Mouse (Mus musculus): ENCODE measurements around the gene Lcn4.

The Lcn4 gene

DNA sequence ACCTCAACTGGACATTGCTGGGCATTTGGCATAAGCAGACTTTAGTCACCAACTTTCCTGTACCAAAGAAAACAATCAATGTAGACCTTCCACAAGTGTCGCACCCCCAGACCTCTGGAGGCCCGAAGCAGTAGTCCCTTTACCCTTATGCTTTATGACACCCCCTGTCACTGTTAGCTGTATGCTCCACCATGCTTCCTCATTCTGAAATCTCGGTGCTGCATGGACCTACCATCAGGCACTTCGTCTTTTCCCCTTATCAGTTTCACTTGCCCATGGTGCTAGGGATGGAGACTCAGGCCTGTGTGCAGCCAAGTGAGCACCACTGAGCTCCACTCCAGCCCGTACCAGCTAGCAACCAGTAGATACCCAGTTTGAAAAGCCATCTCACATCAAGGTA is 33.0 kb downstream of the Lcn4 start:
- Histone ChIP-seq H3K4me3 (replicated peaks; ENCODE audit: low read length) (peak overlapping the region; percentile 100), H3K36me3 (ENCODE audit: insufficient read depth, low read length) (peaks cover 64% of the 10 kb centered on the region), H3K9me3 (ENCODE audit: low read length) (no peaks in the 10 kb centered on the region), H3K27me3 (ENCODE audit: insufficient read depth, low read length) (no peaks in the 10 kb centered on the region), H3K4me1 (replicated peaks; ENCODE audit: low read depth, low read length) (peaks cover 68% of the 10 kb centered on the region)
- TF ChIP-seq CTCF (conservative IDR thresholded peaks at IDR 0.05; ENCODE audit: low read length) (no peak), POU5F1 (IDR thresholded peaks at IDR 0.05; ENCODE audit: borderline replicate concordance, low read length) (no peak), NANOG (IDR thresholded peaks at IDR 0.05; ENCODE audit: borderline replicate concordance, low read length) (no peak)

DNA sequence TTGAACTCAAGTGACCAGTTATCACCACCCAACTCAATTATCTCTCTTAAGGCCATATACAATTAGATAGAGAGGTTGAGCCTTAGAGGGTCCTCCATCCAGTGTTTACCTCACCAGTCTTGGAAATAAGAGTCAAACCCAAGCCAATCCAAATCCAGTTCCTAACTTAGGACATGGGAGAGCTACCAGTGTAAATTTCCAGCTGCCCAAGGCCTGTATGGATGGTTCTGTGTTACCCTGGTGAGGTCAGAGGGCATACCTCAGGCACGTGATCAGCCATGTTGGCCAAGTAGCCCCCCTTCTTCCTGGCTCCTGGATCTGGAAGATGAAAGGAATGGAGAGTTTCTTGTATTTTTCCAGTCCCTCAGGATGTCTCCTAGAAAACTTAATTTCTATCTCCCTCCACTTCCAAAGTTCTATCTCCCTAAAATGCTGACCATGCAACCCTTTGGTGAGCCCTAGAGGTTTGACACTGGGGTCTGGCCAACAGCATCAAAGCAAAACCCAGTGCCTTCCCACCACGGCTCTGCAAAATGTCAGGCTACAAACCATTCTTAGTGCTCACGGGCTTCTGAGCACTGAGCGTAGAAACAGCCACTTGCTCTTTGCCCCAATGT is 33.7 kb downstream of the Lcn4 start:
- Histone ChIP-seq H3K36me3 (ENCODE audit: insufficient read depth, low read length) (peaks cover 70% of the 10 kb centered on the region), H3K4me3 (replicated peaks; ENCODE audit: low read length) (peak overlapping the region; percentile 100), H3K9me3 (ENCODE audit: low read length) (no peaks in the 10 kb centered on the region), H3K27me3 (ENCODE audit: insufficient read depth, low read length) (no peaks in the 10 kb centered on the region), H3K4me1 (replicated peaks; ENCODE audit: low read depth, low read length) (peaks cover 73% of the 10 kb centered on the region)
- TF ChIP-seq NANOG (IDR thresholded peaks at IDR 0.05; ENCODE audit: borderline replicate concordance, low read length) (no peak), POU5F1 (IDR thresholded peaks at IDR 0.05; ENCODE audit: borderline replicate concordance, low read length) (no peak), CTCF (conservative IDR thresholded peaks at IDR 0.05; ENCODE audit: low read length) (no peak)

DNA sequence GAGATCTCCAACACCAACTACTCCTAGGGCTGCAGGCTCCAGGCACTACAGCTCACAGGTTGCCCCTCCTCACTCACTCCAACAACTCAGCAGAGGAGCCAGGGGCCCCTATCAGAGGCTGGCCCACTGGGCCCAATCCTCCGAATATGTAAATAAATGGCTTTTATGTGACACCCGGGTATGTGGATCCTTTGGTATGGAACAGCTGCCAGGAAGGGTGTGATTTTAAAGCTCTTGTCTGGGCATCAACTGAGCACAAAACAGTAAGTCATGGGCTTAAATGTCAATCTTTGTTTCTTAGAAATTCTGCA is 34.8 kb downstream of the Lcn4 start:
- Histone ChIP-seq H3K4me1 (replicated peaks; ENCODE audit: low read depth, low read length) (peaks cover 75% of the 10 kb centered on the region), H3K36me3 (ENCODE audit: insufficient read depth, low read length) (peaks cover 74% of the 10 kb centered on the region), H3K4me3 (replicated peaks; ENCODE audit: low read length) (no peak overlapping the region), H3K9me3 (ENCODE audit: low read length) (no peaks in the 10 kb centered on the region), H3K27me3 (ENCODE audit: insufficient read depth, low read length) (no peaks in the 10 kb centered on the region)
- TF ChIP-seq POU5F1 (IDR thresholded peaks at IDR 0.05; ENCODE audit: borderline replicate concordance, low read length), result no peak
- no peak for TF ChIP-seq NANOG (IDR thresholded peaks at IDR 0.05; ENCODE audit: borderline replicate concordance, low read length)
- no peak for TF ChIP-seq CTCF (conservative IDR thresholded peaks at IDR 0.05; ENCODE audit: low read length)

DNA sequence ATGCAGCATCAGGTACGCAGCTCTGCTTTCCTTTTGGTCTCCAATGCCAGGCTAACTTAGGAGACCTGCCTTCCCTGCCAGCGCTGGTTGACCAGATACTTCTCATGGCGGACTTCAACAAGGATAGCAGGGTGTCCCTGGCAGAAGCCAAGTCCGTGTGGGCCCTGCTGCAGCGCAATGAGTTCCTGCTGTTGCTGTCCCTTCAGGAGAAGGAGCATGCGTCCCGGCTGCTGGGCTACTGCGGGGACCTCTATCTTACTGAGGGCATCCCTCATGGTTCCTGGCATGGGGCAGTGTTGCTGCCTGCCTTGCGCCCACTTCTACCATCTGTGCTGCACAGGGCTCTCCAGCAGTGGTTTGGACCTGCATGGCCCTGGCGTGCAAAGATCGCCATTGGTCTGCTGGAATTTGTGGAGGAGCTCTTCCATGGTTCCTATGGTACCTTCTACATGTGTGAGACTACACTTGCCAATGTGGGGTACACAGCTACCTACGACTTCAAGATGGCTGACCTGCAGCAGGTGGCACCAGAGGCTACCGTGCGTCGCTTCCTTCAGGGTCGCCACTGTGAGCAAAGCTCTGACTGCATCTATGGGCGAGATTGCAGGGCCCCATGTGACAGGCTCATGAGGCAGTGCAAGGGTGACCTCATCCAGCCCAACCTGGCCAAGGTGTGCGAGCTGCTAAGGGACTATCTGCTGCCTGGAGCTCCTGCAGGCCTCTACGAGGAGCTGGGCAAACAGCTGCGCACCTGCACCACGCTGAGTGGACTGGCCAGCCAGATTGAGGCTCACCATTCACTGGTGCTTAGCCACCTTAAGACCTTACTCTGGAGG is 35.4 kb downstream of the Lcn4 start:
- peaks cover 71% of the 10 kb centered on the region for H3K4me1 ChIP-seq (replicated peaks; ENCODE audit: low read depth, low read length)
- no peak for TF ChIP-seq POU5F1 (IDR thresholded peaks at IDR 0.05; ENCODE audit: borderline replicate concordance, low read length)
- no peak for TF ChIP-seq NANOG (IDR thresholded peaks at IDR 0.05; ENCODE audit: borderline replicate concordance, low read length)
- TF ChIP-seq CTCF (conservative IDR thresholded peaks at IDR 0.05; ENCODE audit: low read length), result no peak
- no peaks in the 10 kb centered on the region for H3K27me3 ChIP-seq (ENCODE audit: insufficient read depth, low read length)
- H3K4me3 ChIP-seq (replicated peaks; ENCODE audit: low read length), result 0 out of 2 replicates have a peak overlapping the region, but pooled peaks have one; percentile 7
- H3K36me3 ChIP-seq (ENCODE audit: insufficient read depth, low read length), result peaks cover 78% of the 10 kb centered on the region
- no peaks in the 10 kb centered on the region for H3K9me3 ChIP-seq (ENCODE audit: low read length)

DNA sequence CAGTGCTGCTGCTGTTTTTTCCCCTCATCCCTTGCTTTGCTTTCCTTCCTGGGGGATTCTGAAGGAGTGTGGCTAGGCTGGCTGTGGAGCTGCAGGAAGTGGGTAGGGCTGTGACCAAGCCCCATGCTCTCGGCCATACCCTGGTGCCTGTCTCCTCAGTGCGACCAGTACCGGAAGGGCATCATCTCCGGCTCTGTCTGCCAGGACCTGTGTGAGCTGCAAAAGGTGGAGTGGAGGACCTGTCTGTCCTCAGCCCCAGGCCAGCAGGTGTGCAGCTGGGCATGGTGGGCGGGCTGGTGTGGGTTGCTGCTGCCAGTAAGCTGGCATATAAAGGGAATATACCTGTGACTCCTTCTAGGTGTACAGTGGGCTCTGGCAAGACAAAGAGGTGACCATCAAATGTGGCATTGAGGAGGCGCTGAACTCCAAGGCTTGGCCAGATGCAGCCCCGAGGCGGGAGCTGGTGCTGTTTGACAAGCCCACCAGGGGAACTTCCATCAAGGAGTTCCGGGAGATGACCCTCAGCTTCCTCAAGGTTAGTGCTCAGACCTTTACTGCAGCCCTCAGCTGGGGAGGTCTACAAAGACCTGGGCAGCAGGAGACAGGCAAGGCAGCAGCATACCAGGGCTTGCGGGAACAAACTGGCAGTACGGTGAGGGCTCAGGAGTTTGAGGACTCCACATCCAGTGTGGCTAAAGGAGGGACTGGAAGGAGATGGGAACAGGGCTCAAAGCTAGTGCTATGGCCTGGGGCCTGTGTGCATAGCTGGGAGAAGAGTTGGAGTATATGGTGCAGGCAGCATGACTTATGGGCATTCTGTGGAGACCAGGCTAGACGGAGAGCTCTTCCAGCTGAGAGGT is 36.2 kb downstream of the Lcn4 start:
- Histone ChIP-seq H3K36me3 (ENCODE audit: insufficient read depth, low read length) (peaks cover 78% of the 10 kb centered on the region), H3K9me3 (ENCODE audit: low read length) (no peaks in the 10 kb centered on the region), H3K27me3 (ENCODE audit: insufficient read depth, low read length) (no peaks in the 10 kb centered on the region), H3K4me1 (replicated peaks; ENCODE audit: low read depth, low read length) (peaks cover 67% of the 10 kb centered on the region), H3K4me3 (replicated peaks; ENCODE audit: low read length) (0 out of 2 replicates have a peak overlapping the region, but pooled peaks have one; percentile 7)
- TF ChIP-seq CTCF (conservative IDR thresholded peaks at IDR 0.05; ENCODE audit: low read length), result no peak
- TF ChIP-seq POU5F1 (IDR thresholded peaks at IDR 0.05; ENCODE audit: borderline replicate concordance, low read length), result no peak
- no peak for TF ChIP-seq NANOG (IDR thresholded peaks at IDR 0.05; ENCODE audit: borderline replicate concordance, low read length)

DNA sequence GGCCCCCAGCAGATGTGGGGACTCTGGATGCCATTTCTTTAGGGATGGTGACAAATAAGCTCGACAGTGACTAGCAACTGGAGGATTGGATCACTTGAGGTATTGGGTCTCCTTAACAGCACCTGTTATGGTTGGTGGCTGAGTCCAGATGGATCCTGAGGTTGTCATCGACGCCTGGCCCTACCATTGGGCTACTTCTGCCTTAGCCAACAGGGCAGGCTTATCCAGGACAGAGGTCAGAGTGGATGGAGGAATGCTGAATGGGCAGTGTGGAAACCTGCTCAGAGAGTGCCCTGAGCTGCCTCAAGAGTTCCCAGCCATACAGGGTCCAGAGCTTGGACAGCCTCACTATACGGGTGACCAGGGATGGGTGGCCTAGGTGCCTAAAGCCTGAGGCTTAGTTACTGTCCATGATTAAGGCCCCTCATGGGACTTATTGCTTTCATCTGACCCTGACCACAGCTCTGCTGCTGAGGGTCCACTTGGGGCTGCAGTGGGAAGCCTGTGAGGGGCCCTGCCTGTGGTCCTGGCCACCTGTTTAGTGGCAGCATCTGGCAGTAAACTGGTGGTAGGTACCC is 37.0 kb downstream of the Lcn4 start:
- Histone ChIP-seq H3K36me3 (ENCODE audit: insufficient read depth, low read length) (peaks cover 75% of the 10 kb centered on the region), H3K4me1 (replicated peaks; ENCODE audit: low read depth, low read length) (peaks cover 73% of the 10 kb centered on the region), H3K4me3 (replicated peaks; ENCODE audit: low read length) (no peak overlapping the region), H3K27me3 (ENCODE audit: insufficient read depth, low read length) (peaks cover 4% of the 10 kb centered on the region; the same call in 1 of the 2 replicates), H3K9me3 (ENCODE audit: low read length) (no peaks in the 10 kb centered on the region)
- TF ChIP-seq NANOG (IDR thresholded peaks at IDR 0.05; ENCODE audit: borderline replicate concordance, low read length) (no peak), POU5F1 (IDR thresholded peaks at IDR 0.05; ENCODE audit: borderline replicate concordance, low read length) (no peak), CTCF (conservative IDR thresholded peaks at IDR 0.05; ENCODE audit: low read length) (no peak)

DNA sequence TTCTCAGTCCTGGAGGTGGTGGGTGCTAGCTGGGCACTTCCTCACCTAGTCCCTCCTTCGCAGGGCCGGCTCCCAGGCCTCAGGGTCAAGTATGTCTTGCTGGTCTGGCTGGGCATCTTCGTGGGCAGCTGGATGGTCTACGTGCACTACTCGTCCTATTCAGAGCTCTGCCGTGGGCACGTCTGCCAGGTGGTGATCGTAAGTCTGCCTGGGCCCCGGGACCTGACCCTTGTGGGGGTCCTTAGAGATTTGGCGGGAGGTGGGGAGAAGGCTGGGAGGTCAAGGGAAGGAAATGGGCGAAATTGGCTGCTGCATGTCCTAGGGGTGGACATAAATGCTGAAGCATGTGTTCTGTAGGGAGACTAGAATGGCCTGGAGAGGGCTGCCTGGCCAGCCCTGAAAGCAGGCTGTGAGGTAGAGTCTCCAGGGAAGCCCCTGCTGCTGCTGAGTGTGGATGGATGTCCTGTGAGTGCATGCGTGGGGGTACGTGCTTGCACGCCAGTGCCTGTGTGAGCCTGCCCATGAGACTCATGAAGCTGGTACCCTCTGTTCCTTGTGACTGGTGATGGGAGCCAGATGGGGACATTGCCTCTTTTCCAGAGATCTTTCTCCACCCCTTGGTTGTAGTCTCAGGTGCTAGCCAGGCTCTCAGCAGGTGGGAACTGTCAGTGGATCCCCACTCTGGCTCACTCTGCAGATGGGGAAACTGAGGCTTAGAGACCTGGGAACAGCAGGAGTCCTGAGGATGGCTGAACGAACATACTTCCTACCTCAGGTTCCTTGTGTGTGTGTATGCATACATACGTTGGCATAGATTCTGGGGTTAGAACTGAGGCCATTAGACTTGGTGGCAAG is 38.3 kb downstream of the Lcn4 start:
- Histone ChIP-seq H3K4me3 (replicated peaks; ENCODE audit: low read length) (no peak overlapping the region), H3K27me3 (ENCODE audit: insufficient read depth, low read length) (peaks cover 12% of the 10 kb centered on the region), H3K4me1 (replicated peaks; ENCODE audit: low read depth, low read length) (peaks cover 71% of the 10 kb centered on the region), H3K36me3 (ENCODE audit: insufficient read depth, low read length) (peaks cover 62% of the 10 kb centered on the region), H3K9me3 (ENCODE audit: low read length) (no peaks in the 10 kb centered on the region)
- TF ChIP-seq POU5F1 (IDR thresholded peaks at IDR 0.05; ENCODE audit: borderline replicate concordance, low read length) (no peak), NANOG (IDR thresholded peaks at IDR 0.05; ENCODE audit: borderline replicate concordance, low read length) (no peak), CTCF (conservative IDR thresholded peaks at IDR 0.05; ENCODE audit: low read length) (no peak)
